13 mouse cellular contexts compared by ENCODE assay signal in the genomic region with DNA sequence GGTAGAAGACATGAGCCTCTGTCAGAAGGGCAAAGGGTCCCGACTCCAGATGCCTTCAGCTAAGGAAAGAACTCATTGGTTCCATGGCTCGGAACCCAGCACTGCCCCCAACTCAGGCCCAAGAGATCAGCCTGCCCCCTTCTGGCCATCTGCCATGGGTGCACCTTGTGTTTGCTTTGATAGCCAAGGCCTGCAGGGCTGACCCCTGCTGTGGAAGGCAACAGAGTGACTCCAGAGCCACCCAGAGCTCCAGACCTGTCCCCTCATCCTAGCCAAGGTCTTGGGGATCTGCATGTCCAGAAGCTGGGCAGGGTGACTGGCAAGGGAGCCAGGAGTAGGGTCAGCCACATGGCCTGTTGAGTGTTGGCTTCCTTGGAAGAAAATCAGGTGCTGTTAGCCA. TPM values are rescaled to one million over a fixed set of nuclear protein-coding genes. Genes with fewer than 3 reads are reported as not detected.
DNase-seq lines count a peak whose midpoint lies in the region; ATAC-seq and TF ChIP-seq lines count a peak whose summit lies in the region.
"Had no signal": no experiment of that assay in that cellular context is flagged by ENCODE, and none has a peak within 500 bp of the region (broad histone marks: within the 10 kb centered on the region; RNA-seq: fewer than 3 reads in every experiment).

No protein-coding gene starts in this region.

- no peak overlapping the region for H3K27ac ChIP-seq in cerebellum, adult 2 months (ENCODE audit: insufficient read depth, low read length)
- H3K27ac ChIP-seq in kidney, postnatal 0 days: no peak overlapping the region
- no peak overlapping the region for H3K27ac ChIP-seq in testis, adult 2 months (ENCODE audit: control insufficient read depth, insufficient read depth, low read depth, low read length)
- no peak overlapping the region for H3K27ac ChIP-seq in heart, embryonic 10.5 days
- H3K27ac ChIP-seq: macrophage had no signal

- H3K4me2 ChIP-seq in kidney, postnatal 0 days (ENCODE audit: low read length): no peak overlapping the region

- 77% methylated on average over 2 of the region's 2 CpGs for WGBS in cerebellum, adult 2 months
- WGBS in kidney, postnatal 0 days: 57% methylated on average over 2 of the region's 2 CpGs
- 31% methylated on average over 2 of the region's 2 CpGs for whole genome bisulfite sequencing in heart, embryonic 10.5 days

- TF ChIP-seq CTCF in cerebellum, adult 2 months (IDR thresholded peaks at IDR 0.05; ENCODE audit: borderline replicate concordance, insufficient read depth, low read depth, low read length): peak; percentile 30; the same call in 1 of the 2 replicates
- peak; percentile 51 for TF ChIP-seq CTCF in kidney, postnatal 0 days (IDR thresholded peaks at IDR 0.05; ENCODE audit: low read depth)
- peak; percentile 26; the same call in 1 of the 2 replicates for TF ChIP-seq CTCF in testis, adult 2 months (IDR thresholded peaks at IDR 0.05; ENCODE audit: control insufficient read depth, insufficient read depth, insufficient replicate concordance, low read depth, low read length)

- no peaks in the 10 kb centered on the region for H3K9me3 ChIP-seq in kidney, postnatal 0 days (replicated peaks; ENCODE audit: low read length)
- H3K9me3 ChIP-seq in heart, embryonic 10.5 days: no peaks in the 10 kb centered on the region

- no peak for ATAC-seq in cerebellum, adult (ENCODE audit: insufficient number of reproducible peaks, low FRiP score, low TSS enrichment)
- no peak for ATAC-seq in kidney, postnatal 0 days (replicated peaks; ENCODE audit: low FRiP score, low read depth)
- ATAC-seq: Patski had no signal

- H3K4me3 ChIP-seq in cerebellum, adult 2 months (replicated peaks; ENCODE audit: insufficient read depth, low read depth, low read length): no peak overlapping the region
- H3K4me3 ChIP-seq in kidney, postnatal 0 days (replicated peaks; ENCODE audit: low read depth, low read length): no peak overlapping the region
- no peak overlapping the region for H3K4me3 ChIP-seq in testis, adult 2 months (ENCODE audit: control insufficient read depth, low read depth, low read length)
- no peak overlapping the region for H3K4me3 ChIP-seq in heart, embryonic 10.5 days

- no peaks in the 10 kb centered on the region for H3K27me3 ChIP-seq in cerebellum, adult 2 months (ENCODE audit: control insufficient read depth, insufficient read depth, low read length)
- no peaks in the 10 kb centered on the region for H3K27me3 ChIP-seq in kidney, postnatal 0 days (ENCODE audit: insufficient read depth, low read length)
- H3K27me3 ChIP-seq in testis, adult 2 months (ENCODE audit: control insufficient read depth, insufficient read depth, low read length): no peaks in the 10 kb centered on the region
- peaks cover 71% of the 10 kb centered on the region for H3K27me3 ChIP-seq in heart, embryonic 10.5 days (ENCODE audit: insufficient read depth, poor library complexity, severe bottlenecking)

- DNase-seq in cerebellum, adult 2 months: peak in 1 of 2 experiments; percentile 44
- no peak for DNase-seq in kidney, postnatal 0 days (ENCODE audit: low spot score)
- DNase-seq in kidney, adult 11 months: no peak
- no peak for DNase-seq in testis, postnatal 10 days (ENCODE audit: low spot score)
- no peak for DNase-seq in thymus, adult 18-20 months
- DNase-seq in heart, embryonic 10.5 days (ENCODE audit: low spot score): no peak
- DNase-seq: adrenal gland, postnatal 14 days; gastrocnemius, postnatal 25 days; heart, postnatal 14 days had no signal

- no peaks in the 10 kb centered on the region for H3K36me3 ChIP-seq in kidney, postnatal 0 days (ENCODE audit: insufficient read depth, low read length)
- no peaks in the 10 kb centered on the region for H3K36me3 ChIP-seq in testis, adult 2 months (ENCODE audit: control insufficient read depth, insufficient read depth, low read length)
- H3K36me3 ChIP-seq in heart, embryonic 10.5 days: no peaks in the 10 kb centered on the region

- H3K4me1 ChIP-seq in cerebellum, adult 2 months (ENCODE audit: control insufficient read depth, insufficient read depth, low read length): peaks cover 61% of the 10 kb centered on the region
- peaks cover 5% of the 10 kb centered on the region; the same call in 1 of the 2 replicates for H3K4me1 ChIP-seq in kidney, postnatal 0 days (replicated peaks; ENCODE audit: insufficient read depth, low read length)
- peaks cover 4% of the 10 kb centered on the region; the same call in 1 of the 2 replicates for H3K4me1 ChIP-seq in testis, adult 2 months (ENCODE audit: control insufficient read depth, insufficient read depth, low read length)
- peaks cover 21% of the 10 kb centered on the region for H3K4me1 ChIP-seq in heart, embryonic 10.5 days

- no peak for TF ChIP-seq POLR2A in cerebellum, adult 2 months (IDR thresholded peaks at IDR 0.05; ENCODE audit: borderline replicate concordance, insufficient read depth, low read length)
- no peak for TF ChIP-seq POLR2A in testis, adult 2 months (IDR thresholded peaks at IDR 0.05; ENCODE audit: control insufficient read depth, low read depth, low read length)

- no peak overlapping the region for H3K9ac ChIP-seq in kidney, postnatal 0 days (ENCODE audit: low read depth, low read length)

RNA-seq across cellular contexts. Expression of a gene that starts 34.4 kb away (rescaled TPM):
- 37.7 and 41.0 TPM in 2 replicates for polyA plus RNA-seq in cerebellum, adult 2 months (2012; rRNA removed)
- polyA plus RNA-seq in kidney, postnatal 0 days (2015; fragmentation: Nextera tagmentation; extraction: Ambion mirVana): 1.4 and 1.5 TPM in 2 replicates
- polyA plus RNA-seq in testis, adult 2 months (2012; rRNA removed): 1.0 TPM in 2 replicates
- 1.8 and 2.1 TPM in 2 replicates for polyA plus RNA-seq in heart, embryonic 10.5 days (2016; fragmentation: Nextera tagmentation; extraction: Ambion mirVana)
- polyA plus RNA-seq: Patski had no signal

RNA-seq across cellular contexts. Expression of a gene that starts 37.6 kb away (rescaled TPM):
- 0.67 and 0.74 TPM in 2 replicates for polyA plus RNA-seq in cerebellum, adult 2 months (2012; rRNA removed)
- 0.61 and 0.85 TPM in 2 replicates for polyA plus RNA-seq in kidney, postnatal 0 days (2015; fragmentation: Nextera tagmentation; extraction: Ambion mirVana)
- 0.77 and 1.2 TPM in 2 replicates for polyA plus RNA-seq in testis, adult 2 months (2012; rRNA removed)
- polyA plus RNA-seq in heart, embryonic 10.5 days (2016; fragmentation: Nextera tagmentation; extraction: Ambion mirVana): 0.43 TPM in 1 of 2 replicates, not detected in the other
- polyA plus RNA-seq: Patski had no signal

Comparison
In these comparisons a context has a peak if more than half of its experiments do, and no peak if none do; other contexts are left out.
1. RNA of a gene that starts 34.4 kb away (polyA plus RNA-seq): 37.7 to 41.0 TPM in cerebellum, adult 2 months; 1.8 to 2.1 TPM in heart, embryonic 10.5 days, 1.4 to 1.5 TPM in kidney, postnatal 0 days and 1.0 TPM in testis, adult 2 months; every median in the first group is over 10 times any median in the second.
2. Peak in every context shown above with its lines, with median percentiles within 50 percentile points of each other: CTCF ChIP-seq.